Mouse (Mus musculus): ENCODE data around the gene Ccdc187.

Gene Ccdc187

GRCm38 (mm10) chr2:26214526-26214925, 79.8 kb downstream of the Ccdc187 start:
- DNase-seq (ENCODE audit: low read depth), result no peak

- DNase-seq (ENCODE audit: low read depth), result no peak
Measured at GRCm38 (mm10) chr2:26209566-26209965, 84.8 kb downstream of the Ccdc187 start.

GRCm38 (mm10) chr2:26208126-26208789, 86.1 kb downstream of the Ccdc187 start, which contains the start of gene Lhx3:
Gene Lhx3, minus strand, starts transcription at chr2:26208289.
- peak; percentile 86 for DNase-seq (ENCODE audit: low read depth)

GRCm38 (mm10) chr2:26207559-26207958, 86.8 kb downstream of the Ccdc187 start:
- no peak for DNase-seq (ENCODE audit: low read depth)

- no peak for DNase-seq (ENCODE audit: low read depth)
Measured at GRCm38 (mm10) chr2:26205761-26206160, 88.6 kb downstream of the Ccdc187 start.

GRCm38 (mm10) chr2:26205126-26205525, 89.2 kb downstream of the Ccdc187 start:
- peak; percentile 40 for DNase-seq (ENCODE audit: low read depth)

GRCm38 (mm10) chr2:26202849-26203475, 91.4 kb downstream of the Ccdc187 start:
- no peak for DNase-seq (ENCODE audit: low read depth)

GRCm38 (mm10) chr2:26201926-26202848, 92.2 kb downstream of the Ccdc187 start:
- no peak for DNase-seq (ENCODE audit: low read depth)

GRCm38 (mm10) chr2:26198488-26198887, 95.9 kb downstream of the Ccdc187 start:
- no peak for DNase-seq (ENCODE audit: low read depth)

GRCm38 (mm10) chr2:26194552-26195339, 99.6 kb downstream of the Ccdc187 start:
- no peak for DNase-seq (ENCODE audit: low read depth)

Data from c-Kit-positive CD71-positive TER-119-negative erythroid progenitor cells, embryonic 14.5 days (primary cell).